Mouse (Mus musculus) T-helper 2 cell (primary cell): ENCODE measurements around the gene Gna12.

Source experiments
- in situ Hi-C: fragments of 300-600 bp; cut with MboI, MseI; formaldehyde crosslinking; loops from one replicate; pipeline ENCODE4 v1.15.1; 2025; ENCODE audit warnings: high pct_unique_total_duplicates

The Gna12 gene

DNA sequence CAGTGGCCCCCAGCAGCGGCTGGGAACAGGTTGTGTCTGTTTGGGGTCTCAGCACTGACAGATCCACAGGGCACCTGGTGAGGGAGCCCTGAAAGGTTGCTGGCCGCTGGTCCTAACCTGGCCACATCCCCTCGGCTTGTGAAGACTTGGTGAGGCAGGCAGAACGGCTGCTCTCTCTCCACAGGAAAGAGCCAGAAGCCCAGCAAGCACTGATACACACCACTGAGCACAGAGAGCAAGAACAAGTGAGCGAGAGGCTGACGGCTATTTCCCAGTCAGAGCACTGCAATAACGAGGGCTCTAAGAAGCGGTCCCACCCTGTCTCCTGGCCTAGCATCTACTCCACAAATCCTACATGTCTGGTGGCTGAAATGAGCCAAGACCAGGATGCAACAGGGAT is 71.4 kb downstream of the Gna12 start:
- in situ Hi-C loops: no loop called here

DNA sequence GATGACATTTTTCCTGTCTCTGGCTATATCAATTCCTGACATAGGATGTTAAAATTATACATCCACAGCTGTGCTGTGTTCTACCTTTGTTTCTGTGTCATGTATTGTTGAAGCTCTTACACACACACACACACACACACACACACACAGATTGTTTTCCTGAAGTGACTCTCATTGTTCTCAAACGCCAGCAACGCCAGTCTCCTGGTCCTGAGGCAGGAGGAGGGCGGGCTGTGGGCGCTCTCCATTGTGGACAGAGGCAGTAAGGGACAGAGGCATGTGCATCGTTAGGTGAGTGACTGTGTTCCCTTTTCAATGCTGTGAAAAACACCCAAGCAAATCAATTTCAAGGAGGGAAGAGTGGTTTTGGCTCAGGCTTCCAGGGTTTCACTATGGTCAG is 77.0 kb downstream of the Gna12 start:
- in situ Hi-C loops: no loop called here

DNA sequence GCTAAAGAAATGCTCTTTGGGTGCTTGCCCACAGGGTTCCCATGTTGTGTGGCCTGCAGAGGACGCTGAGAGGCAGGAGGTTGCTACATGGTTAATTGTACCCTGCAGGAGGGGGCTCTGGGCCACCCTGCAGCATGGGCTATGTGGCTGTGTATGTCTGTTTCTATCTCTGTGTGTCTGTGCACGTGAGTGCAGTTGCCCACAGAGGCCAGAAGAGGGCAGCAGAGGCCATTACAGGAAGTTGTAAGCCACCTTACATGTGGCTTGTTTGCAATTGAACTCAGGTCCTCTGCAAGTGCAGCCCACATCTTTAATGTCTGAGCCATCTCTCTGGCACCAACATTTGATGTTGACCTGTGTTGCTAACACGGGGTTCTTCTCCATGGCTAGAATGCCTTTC is 77.6 kb downstream of the Gna12 start:
- in situ Hi-C loops: no loop called here

DNA sequence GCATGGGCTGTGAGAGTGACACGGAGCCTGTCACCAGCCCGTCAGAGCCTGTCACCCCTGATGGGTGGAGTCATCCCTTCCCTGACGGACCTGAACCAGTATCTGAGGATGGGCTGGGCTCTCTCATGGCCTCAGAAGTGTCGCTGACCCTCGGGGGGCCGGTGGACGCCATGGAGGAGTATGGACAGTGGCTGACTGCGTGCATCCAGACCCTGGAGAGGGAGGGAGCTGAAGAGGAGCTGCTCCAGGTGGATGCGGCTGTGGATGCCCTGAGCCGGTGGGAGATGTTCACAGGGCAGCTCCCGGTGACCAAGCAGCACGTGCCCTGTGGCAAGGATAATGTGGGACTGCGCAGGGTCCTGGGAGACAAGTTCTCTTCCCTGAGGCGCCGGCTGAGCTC is 78.2 kb downstream of the Gna12 start:
- in situ Hi-C loops: no loop called here

DNA sequence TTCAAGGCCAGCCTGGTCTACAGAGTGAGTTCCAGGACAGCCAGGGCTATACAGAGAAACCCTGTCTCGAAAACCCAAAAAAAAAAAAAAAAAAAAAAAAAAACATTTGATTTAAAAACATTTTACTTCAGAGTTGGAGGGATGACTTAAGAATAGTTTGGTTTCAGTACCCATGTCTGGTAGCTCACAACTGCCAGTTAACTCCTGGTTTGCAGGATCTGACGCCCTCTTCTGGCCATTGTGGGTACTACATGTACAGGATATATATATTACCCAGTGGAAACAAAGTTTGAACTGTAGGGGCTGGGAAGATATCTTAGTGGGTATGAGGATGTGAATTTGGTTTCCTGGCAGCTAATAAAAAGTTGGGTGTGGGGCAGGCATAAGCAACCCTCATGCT is 79.3 kb downstream of the Gna12 start:
- in situ Hi-C loops: no loop called here

DNA sequence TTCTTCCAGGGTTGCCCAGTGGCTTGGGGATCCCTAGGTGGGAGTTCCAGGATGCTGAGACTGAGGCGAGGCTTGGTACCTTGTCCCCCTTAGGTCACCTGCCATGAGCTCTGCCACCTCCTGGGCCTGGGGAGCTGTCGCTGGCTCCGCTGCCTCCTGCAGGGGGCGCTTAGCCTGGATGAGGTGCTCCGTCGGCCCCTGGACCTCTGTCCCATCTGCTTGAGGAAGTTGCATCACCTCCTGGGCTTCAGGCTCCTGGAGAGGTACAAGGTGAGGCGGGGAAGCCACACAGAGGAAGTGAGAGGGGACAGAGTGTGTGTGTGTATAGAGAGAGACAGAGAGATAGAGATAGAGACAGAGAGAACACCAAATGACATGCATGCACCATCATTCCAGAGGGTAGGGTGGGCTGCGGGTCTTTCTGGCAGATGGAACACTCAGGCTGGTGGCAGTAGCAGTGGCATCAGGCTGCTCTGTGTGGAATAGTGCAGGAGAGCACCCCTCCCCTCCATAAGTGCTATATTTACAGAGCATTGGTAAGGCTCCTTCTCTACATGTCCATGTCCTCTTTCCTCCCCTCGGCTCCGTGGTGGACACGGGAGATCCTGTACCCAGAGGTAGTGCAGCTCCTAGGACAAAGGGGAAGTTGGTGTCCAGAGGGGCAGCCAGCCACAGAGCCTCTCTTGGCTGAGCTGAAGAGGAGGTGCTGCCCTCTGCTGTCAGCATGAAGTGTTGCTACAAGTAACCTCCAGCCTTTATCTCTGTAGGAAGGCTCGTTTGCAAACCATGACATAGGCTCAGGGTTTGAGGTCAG is 81.0 kb downstream of the Gna12 start:
- in situ Hi-C loops: loop anchor here (5.0 kb wide), 2 partner anchors 42 to 202 kb away; partner anchors contain the start of gene Brat1

DNA sequence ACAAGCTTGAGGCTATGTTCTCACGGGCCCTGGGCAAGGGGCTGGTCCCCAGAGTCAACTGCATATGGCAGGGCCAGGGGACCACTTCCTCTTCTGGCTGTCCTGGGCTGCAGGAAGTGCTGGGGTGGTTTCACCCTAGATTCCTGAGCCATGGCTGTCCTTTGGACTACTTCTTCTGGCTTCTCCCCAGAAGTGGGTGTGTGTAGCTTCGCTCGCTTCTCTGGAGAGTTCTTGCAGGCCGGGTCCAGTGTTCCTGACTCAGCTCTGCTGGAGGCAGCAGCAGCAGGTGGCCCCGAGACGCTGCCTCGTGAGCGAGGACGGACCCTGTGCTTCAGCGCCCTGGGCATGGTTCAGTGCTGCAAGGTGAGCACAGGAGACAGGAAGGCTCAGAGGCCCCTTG is 81.8 kb downstream of the Gna12 start:
- in situ Hi-C loops: loop anchor here (5.0 kb wide), 2 partner anchors 41 to 201 kb away; partner anchors contain the start of gene Brat1

DNA sequence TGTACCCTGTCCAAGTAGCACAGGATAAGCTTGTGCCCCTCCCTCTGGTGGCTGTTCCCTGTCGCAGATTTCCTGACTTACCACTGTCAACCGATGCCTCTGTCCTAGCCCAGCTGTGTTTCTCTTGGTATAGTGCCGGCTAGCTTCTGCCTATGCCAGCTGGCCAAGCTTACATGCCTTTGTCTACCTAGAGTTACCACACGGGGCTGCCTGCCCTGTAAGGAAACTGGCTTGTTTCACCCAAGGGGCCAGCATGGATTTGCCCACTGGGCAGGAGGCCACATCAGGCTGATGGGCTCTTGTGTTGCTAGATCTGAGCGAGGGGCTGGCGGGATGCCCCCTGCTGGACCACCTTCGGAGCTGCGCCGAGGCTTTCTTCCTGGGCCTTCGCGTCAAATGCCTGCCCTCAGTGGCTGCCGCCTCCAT is 86.5 kb downstream of the Gna12 start:
- in situ Hi-C loops: no loop called here

DNA sequence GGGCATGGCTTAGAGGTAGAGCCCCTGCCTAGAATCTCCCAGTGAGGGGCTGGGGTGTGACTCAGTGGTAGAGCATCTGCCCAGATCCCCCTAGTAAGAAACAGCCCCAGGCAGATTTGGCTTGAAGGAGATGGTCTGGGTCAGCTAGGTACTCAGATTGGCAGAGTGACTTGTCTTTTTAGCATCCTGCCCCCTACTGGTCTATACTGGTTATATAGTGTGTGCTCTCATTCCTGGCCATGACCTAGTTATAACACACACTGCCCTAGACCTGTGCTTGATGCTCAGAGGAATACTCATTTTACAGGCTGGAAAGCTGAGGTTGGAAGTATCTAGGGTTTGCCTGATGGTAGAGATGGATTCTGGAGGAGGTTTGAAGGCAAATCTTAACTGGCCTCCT is 88.4 kb downstream of the Gna12 start:
- in situ Hi-C loops: no loop called here

DNA sequence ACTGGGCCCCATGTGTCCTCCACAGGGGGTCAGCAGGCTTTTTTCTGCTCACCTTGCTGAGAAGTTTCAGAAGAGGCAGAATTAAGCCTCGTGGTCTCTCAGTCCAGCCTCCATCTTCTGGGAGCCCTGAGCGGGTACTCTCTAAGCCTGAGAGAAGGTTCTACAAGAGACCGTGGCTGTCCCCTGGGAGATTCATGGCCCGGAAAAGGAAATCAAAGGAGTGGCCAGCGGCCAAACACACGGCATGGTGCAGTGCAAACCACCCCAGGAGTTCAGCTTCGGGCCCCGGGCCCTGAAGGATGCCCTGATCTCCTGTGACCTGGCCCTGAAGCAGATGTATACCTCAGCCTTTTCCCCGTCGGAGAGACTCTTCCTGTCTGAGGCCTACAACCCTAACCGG is 89.2 kb downstream of the Gna12 start:
- in situ Hi-C loops: no loop called here

DNA sequence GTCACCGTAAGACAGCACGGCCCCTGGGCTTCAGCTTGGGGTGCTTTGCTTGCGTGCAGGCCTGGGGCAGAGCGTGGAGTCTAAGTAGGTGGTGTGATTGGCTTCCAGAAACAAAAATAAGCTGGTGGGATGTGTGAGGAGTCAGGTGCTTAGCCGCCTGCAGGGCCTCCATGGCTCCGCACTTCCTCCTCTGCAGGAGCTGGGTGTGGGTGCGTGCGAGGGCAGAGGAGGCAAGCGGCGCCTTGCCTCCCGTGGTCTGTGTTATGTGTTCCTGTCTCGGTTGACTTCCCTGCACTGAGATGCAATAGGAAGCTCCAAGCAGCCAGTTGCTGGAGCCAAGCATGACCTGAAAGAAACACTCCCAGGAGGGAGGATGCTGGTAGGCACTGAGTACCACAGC is 90.4 kb downstream of the Gna12 start:
- in situ Hi-C loops: no loop called here

DNA sequence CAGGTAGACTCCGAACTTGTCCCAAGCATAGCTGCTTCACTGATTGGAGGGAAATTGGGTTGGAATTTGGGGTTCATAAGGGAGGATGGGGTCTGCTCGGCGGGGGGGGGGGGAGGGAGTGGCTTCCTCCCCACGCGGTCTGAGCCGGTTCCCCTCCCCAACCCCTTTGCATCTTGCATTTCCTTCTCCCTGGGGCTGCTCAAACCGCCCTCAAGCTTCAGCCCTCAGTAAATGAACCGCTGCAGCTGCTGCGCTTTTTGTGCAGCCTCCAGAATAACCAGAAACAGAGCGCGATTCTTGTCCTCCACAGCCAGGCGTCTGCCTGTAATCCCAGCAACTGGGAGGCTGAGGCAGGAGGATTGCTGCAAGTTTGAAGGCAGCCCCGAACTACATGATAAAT is 94.1 kb downstream of the Gna12 start:
- in situ Hi-C loops: no loop called here

DNA sequence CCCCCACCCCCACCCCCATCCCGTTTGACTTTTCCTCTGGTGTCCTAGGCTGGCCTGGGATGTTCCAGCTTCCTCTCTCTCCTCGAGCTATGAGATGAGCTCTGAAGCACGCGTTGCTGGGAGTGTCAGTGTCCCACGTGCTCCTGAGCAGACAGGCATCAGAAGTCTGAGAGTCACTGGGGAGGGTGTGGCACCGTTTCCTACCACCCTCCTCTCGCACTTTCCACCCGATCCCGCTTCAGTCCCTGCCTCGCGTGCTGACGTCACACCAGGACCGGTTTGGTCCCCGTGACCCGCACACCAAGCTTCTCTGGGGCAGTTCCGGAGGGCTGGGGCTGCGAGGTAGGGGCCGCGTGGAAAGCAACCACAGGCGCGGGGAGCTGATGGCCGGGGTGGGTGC is 94.9 kb downstream of the Gna12 start:
- in situ Hi-C loops: no loop called here

DNA sequence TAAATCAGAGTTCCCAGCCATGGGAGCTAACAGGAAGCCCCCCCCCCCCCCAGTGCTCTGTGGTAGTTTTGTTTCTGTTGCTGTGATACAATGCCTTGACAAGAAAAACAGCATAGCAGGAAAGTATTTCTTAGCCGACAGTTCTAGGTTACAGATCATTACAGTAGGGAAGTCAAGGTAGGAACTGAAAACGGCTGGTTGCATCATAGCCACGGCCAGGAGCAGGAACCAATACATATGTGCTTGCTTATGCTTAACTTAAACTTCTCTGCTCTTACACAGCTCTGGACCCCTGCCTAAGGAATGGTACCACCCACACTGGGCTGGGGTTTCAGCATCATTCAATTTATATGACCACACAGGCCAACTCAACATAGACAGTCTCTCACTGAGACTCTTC is 96.9 kb downstream of the Gna12 start:
- in situ Hi-C loops: no loop called here

DNA sequence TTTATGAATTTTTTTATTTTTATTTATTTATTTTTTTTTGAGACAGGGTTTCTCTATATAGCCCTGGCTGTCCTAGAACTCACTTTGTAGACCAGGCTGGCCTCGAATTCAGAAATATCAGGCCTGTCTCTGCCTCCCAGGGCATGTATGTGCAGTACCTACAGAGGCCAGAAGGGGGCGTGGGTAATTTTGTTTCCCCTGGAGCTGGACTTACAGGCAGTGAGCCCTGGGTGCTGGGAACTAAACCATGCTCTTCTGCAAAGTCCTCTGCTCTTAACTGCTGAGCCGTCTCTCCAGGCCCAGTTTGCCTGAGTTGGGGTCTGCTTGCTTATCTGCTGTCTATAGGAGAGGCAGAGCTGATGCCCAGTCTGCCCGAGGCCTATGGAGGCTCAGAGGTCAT is 98.0 kb downstream of the Gna12 start:
- in situ Hi-C loops: no loop called here

DNA sequence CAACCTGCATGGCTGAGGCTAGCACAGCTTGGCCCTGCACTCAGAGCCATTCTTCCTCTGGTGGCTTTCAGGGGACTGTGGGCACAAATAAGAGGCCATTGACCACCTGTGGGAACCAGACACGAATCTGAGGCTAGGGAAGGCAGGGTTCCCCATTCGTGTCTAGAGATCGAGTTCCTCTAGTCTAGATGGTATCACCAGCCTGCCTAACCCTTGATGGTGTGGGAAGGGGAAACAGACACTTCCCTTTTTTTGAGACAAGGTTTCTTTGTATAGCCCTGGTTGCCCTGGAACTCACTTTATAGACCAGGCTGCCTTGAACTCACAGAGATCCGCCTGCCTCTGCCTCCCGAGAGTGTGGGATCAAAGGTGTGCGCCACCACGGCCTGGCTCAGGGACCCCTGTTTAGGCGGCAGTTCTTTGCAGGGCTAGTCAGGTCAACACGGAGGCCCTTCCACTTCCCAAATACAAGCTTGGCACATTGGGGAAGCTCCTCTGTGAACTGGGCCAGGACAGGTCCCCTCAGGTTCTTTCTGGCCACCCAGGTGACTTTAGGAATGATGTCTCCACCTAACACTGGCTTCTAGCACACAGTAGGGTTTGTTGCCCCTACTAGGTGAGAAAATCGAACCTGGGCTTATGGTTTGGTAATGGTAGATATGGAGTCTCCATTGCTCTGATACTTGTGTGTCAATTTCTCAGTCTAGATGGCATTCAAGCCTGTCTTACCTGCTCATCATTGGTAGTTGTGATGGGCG is 99.0 kb downstream of the Gna12 start:
- in situ Hi-C loops: no loop called here

DNA sequence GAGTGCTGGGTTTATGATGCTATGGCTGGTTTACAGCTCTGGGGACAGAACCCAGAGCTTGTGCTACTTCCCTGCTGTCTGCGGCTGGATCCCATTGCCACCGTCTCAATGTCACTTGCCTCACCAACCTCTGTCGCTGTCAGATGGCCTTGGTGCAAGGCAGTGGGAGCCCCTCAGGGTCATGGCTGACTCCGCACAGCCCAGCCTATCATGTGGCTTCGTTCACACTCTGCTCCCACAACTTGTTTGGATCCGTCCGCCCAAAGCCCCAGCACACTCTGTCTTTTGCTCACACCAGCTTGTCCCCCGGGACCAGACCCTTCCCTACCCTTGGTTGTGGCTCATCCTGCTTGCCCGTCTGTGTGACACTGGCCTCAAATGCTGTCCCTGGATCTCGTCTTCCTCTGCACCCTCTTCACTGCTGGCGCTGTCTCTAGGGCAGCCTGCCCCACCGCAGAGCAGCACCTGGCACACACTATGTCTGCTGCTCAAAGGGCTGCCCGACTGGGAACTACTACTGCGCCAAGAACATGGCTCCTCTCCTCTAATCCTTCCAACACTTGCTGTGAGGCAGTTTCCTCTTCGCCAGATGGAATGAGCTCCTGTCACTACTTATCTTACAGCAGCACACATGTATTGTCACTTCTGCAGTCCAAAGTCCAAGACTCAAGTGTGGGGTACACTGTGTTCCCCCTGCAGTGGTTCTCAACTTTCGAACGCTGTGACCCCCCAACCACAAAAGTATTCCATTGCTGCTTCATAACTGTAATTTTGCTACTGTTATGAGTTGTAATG is 103.1 kb downstream of the Gna12 start:
- in situ Hi-C loops: no loop called here

DNA sequence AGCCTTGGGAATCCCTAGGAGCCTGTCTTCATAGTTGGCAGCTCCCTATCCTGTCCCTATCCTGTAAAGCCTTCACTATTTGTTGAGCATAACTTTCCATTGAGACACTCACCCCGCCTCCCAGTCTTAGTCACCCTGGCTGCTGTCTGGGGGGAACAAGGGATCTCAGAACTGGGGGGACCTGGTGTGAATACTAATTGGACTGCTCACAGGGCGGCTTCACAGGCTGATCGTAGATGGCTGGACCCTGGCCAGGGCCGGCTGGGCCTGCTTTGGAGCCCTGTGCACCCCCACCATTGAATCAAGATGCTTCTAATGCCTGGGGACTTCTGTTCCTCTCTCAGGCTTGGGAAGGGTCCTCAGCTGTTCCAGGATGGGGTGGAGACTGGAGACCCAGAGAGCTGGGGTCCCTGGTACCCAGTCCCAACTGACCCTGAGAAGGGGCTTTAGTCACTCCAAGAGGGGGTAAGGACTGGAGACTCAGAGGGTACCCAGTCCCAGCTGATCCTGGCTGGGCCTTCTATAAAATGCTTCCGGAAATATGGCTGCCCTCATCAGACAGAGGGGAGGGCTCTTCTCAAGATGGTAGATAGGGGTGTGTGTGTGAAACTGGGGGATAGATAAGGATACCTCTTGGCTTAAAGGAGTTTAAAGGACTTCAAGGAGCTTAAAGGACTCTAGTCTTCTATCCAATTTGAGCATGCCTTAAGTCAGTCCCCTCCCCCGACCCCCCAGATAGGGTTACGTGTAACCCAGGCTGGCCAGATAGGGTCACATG is 104.0 kb downstream of the Gna12 start:
- in situ Hi-C loops: no loop called here

DNA sequence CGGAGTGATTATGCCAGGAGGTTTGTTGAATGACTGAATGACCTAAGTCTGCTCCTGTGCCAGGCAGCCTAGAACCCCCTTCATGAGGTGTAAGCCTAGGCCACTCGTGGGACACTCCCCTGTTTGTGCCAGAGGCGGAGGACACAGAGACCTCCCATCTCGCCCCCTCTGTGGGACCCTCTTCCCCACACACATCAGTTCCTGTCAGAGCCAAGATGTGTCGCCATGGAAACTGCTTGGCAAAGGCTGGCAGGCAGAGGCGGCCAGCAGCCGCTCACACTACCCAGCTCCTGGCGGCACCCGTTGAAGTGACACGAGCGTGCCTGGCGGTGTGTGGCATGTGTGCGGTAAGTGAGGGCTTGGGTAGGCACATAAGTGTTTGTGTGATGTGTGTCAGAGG is 106.4 kb downstream of the Gna12 start, which contains the start of gene Amz1:
TSS of gene Amz1 (plus strand) at position 306 of the 400 bp plus-strand sequence.
- in situ Hi-C loops: no loop called here

DNA sequence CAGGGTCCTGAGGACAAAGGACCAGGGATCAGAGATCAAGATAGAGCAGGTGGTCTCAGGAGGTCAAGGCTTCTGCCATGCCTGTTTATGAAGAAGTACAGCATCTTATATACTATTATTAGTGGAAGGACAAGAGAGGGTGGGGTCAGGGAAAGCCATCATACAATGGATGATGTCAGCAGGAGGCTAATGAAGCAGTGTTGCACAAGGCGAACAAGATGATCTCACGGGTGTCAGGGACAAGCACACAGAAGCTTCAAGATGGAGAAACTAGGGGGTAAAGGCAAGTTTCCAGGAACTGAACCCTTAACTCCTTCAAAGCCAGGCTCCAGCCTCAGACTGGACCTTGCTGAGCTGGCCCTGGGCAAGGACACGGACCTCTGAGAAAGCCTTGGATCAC is 108.1 kb downstream of the Gna12 start:
- in situ Hi-C loops: no loop called here

DNA sequence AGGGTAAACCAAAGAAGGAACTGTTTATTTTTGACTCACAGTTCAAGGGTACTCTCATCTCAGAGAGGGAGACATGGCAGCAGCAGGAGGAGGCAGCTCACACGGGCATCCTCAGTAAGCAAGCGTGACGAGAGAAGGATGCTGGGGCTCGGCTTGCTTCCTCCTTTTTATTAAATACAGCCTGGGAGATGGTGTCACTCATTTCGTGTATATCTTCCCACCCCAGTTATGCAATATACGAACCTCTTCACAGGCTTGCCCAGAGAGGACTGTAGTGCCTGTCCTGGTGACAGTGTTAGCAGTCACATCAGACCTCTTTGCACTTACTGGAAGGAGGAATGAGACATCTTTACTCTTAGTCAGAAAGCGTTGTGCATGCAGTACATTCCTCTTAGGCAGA is 109.5 kb downstream of the Gna12 start:
- in situ Hi-C loops: no loop called here
